Mouse (Mus musculus) urinary bladder, adult 18-20 months (tissue): ENCODE measurements around the gene Arnt.
"Not testable (repeated sequence)": the region's sequence is repeated elsewhere in the genome, so short reads cannot be mapped to it uniquely, and the experiment has no call there.

Source experiments
- DNase-seq, 2 experiments: peaks; one replicate each; pipeline ENCODE4 v3.0.0; 2022; ENCODE audit warnings: low spot score in 2 of 2, mixed read lengths in 2 of 2

Gene Arnt

DNA sequence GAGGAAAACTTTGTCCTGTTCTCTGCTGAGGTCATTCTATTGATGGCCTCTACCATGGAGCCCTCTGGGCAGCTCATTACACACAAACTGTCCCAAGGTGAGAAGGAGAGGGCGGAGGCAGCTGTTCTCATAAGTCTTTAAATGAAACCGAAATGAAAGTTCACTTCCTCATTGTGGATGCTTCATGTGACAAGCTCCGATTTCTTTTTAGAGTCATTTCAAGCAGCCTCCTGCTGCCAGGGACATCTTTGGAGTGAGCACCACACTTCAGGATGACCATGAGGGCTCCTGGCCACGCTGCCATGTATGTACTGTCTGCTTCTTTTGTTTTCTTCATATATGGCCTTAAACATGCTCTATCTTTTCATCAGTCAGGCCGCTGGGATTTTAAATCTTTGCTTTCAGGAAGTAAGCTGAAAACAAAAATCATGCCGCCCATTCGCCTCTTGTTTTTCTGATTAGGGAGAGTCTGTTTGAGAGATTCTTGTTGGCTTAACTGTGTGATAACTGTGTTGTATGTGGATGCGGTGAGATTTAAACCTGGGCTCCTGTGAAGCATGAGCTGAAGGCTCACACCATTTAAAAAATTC lies 92.5 kb downstream of the Arnt start, which contains the start of gene Ctss:
Ctss (plus strand) TSS at position 165 of the 590 bp plus-strand sequence.
- DNase-seq = no peak

DNA sequence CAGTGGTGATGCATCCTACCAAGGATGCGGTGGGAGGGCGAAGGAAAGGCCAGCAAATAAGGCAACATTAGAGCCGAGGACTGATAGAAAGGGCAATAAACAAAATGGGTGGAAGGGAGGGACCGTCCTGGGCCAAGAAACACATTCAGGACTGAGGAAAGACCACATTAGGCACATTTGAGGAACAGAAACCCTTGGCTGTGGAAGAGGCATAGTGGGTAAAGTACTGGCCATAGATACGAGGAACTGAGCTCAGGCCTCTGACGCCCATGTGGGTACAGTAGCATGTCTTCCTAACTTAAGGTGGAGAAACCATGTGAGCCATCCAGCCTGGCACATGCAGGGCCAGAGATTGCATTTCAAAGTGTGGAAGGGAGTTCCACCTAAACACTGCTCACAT lies 95.6 kb downstream of the Arnt start:
- DNase-seq = no peak

DNA sequence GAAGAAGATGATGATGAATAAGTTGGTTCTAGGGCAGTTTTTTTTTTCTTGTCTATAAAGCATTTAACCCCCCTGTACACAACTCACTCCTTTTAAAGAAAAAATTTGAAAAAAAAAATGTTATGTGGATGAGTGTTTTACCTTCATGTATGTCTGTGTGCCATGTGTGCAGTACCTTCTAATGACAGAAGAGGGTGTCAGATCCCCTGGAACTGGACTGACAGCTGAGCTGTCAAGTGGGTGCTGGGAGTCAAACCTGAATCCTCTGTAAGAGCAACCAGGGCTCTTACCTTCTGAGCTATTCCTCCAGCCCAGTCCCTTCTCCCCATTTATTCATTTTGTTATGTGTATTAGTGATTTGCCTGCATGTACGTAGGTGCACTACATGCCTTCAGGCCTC lies 96.8 kb downstream of the Arnt start:
- no peak for DNase-seq

DNA sequence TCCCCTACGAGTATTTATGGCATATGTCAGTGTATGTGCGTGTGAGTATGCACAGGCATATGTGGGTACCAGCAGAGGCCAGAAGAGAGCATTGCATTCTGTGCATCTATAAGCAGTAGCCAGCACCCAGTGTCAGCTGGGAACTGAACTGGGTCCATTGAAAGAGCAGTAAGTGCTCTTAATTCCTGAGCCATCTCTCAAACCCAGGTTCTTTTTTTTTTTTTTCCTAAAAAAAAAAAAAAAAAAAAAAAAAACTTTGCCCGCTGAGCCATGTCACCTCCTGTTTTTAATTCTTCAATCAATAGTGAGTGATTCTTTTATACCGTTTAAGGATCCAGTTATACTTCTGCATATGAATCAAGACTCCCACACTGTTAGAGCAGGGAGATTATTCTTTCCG lies 99.2 kb downstream of the Arnt start:
- no peak for DNase-seq

DNA sequence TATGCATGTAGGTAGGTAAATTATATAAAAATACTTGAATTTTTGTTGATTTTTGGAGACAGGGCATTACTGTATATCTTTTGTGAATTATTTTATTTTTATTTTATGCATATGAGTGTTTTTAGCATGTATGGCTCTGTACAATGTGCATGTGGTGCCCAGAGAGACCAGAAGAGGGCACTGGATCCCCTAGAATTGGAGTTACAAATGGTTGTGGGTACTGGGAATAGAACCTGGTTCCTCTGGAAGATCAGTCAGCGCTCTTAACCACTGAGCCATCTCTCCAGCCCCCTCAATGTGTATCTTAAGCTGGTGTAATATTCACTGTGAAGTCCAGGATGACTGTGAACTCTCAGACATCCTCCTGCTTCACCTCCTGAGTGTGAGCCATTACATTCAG lies 100.7 kb downstream of the Arnt start:
- DNase-seq = no peak

DNA sequence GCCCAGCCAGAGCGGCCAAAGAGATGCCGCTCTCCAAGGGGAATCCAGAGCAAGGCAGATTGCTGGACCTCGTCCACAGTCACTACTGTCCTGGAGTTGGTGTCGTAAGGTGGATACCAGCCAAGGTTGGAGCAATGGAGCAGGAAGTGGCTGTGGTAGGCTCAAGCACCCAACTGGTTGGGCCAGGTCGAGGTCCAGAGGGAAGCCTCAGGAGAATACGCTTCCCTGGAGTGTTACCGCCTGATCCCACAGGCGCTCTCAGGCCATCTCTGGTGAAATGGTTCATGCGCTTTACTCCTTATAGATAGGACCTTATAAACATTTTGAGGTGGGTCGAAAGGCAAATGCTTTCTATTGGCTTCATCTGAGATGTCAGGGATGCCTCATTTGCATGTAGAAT lies 104.7 kb downstream of the Arnt start:
- no peak for DNase-seq

DNA sequence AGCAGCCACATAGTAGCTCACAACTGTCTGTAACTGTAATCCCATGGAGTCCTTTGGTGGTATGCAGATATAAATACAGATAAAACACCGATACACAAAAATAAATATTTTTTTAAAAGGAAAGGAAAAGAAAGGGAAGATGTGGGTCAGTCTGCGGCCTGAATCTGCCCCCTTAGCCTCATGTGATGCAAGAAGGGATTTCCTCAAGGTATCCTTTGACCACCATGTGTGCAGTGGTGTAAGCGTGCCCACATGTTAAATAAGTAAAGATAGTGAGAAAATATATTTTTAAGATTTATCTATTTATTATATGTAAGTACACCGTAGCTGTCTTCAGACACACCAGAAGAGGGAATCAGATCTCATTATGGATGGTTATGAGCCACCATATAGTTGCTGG lies 105.6 kb downstream of the Arnt start:
- DNase-seq = no peak

DNA sequence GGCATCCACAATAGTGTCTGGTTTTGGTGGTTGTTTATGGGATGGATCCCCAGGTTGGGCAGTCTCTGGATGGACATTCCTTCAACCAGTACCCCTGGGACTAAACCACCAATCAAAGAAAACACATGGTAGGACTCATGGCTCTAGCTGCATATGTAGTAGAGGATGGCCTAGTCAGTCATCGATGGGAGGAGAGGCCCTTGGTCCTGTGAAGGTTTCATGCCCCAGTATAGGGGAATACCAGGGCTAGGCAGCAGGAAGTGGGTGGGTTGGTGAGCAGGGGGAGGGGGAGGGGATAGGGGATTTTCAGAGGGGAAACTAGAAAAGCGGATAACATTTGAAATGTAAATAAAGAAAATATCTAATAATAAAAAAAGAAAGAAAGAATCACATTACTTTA lies 107.0 kb downstream of the Arnt start:
- not testable (repeated sequence) for DNase-seq

DNA sequence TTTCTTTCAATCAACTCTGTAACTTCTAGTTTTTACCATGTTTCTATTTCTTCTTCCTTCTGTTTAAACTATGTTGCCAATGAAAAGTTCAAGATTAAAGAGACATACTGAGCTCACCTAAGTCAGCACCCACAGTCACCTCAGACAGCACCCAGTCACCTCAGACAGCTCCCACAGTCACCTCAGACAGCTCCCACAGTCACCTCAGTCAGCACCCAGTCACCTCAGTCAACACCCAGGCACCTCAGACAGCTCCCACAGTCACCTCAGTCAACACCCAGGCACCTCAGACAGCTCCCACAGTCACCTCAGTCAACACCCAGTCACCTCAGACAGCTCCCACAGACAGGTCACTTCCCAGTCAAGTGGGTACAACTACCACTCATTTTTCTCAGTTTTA lies 108.0 kb downstream of the Arnt start:
- DNase-seq = no peak

DNA sequence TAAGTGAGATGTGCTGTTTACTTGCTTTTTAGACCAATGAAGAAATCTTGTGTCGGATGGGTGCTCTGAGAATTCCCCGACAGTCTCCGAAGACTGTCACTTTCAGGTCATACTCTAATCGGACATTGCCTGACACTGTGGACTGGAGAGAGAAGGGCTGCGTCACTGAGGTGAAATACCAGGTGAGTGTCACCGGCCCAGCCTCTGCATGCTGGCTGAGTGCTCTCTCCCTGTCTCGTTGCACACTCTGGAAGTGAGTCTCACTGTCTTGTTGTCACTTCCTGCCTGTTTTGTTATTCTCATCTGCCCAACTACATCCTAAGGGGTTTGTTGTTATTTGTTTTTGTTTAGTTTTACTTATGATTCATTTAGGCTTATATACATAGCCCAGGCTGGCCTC lies 108.8 kb downstream of the Arnt start:
- DNase-seq = no peak
